Mouse (Mus musculus) lung, postnatal 0 days (tissue): ENCODE data around the gene Kif3a.

ENCODE experiments used
- CTCF ChIP-seq: IDR thresholded peaks from 2 replicates; pipeline ENCODE4 v1.5.1; 2016; ENCODE audit warnings: antibody characterized with exemption, mild to moderate bottlenecking
- EP300 ChIP-seq: IDR thresholded peaks from 2 replicates; pipeline ENCODE4 v1.6.1; 2016; ENCODE audit warnings: antibody characterized with exemption, mild to moderate bottlenecking, control low read depth

DNA sequence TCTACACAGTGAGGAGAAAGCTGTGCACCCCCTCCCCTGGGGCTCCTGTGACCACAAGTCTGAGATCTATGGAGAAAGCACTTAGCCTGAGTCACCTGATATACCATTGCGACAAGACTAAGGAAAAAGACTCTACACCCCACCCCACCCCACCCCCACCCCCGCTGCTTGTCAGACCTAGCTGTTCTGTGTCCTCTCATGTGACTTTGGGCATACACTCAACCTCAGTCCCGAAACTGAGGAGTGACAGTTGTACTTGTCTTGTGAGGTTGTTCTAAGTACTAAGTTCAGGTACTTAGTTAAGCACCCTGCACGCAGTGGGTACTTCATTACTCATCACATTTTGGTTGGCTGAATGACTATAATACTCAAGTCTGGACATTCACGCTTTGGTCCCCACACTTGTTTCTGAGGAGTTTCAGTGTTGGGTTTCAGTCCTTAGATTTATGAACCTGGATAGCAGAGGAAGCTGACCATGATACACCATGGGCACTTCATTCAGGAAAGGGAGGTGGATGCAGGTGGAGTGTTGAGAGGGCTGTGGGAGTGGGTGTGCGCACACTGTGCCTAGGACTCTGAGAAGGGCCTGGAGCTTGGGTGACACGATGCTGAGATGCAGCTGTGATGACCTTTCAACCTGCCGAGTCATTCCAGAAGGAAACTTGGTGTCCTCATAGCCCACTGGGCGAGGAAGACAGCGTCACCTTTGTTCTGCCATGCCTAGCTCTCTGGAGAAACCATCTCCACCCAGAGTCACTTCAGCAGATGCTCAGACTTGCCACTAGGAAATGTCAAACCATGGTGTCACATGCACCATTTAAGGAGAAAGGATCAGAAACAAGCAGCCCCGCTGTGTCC lies 54.6 kb downstream of the Kif3a start:
- TF ChIP-seq CTCF: no peak
- no peak for TF ChIP-seq EP300
